Mouse (Mus musculus) kidney, embryonic 16.5 days (tissue): ENCODE results near the gene Olfr159. TPM values are rescaled to one million over a fixed set of nuclear protein-coding genes. Genes with fewer than 3 reads are reported as not detected.

Experiments used
- ATAC-seq: fragments of 200-750 bp; cut with Nextera tagmentation; 2 replicates; pipeline ENCODE4 v1.8.0; 2017; ENCODE audit warnings: moderate TSS enrichment; ENCODE audit not compliant: low FRiP score, low TSS enrichment
- H3K27ac ChIP-seq: fragments of 300-500 bp; sonication (generic); 2 replicates; pipeline ENCODE4 v1.5.1; 2014; ENCODE audit warnings: low read length
- H3K27me3 ChIP-seq: fragments of 300-500 bp; sonication (generic); 2 replicates; pipeline ENCODE4 v1.6.1; 2014; ENCODE audit warnings: low read length, control low read depth, mixed read lengths; ENCODE audit not compliant: insufficient read depth
- H3K36me3 ChIP-seq: fragments of 300-500 bp; sonication (generic); 2 replicates; pipeline ENCODE4 v1.6.1; 2014; ENCODE audit warnings: low read length, control low read depth, mixed read lengths; ENCODE audit not compliant: insufficient read depth
- H3K4me1 ChIP-seq: fragments of 300-500 bp; sonication (generic); 2 replicates; pipeline ENCODE4 v1.6.1; 2014; ENCODE audit warnings: low read length, control low read depth, mixed read lengths; ENCODE audit not compliant: insufficient read depth
- H3K4me2 ChIP-seq: fragments of 300-500 bp; sonication (generic); replicated peaks from 2 replicates; pipeline ENCODE4 v1.6.1; 2014; ENCODE audit warnings: low read depth, low read length
- H3K4me3 ChIP-seq: fragments of 300-500 bp; sonication (generic); 2 replicates; pipeline ENCODE4 v1.5.1; 2014; ENCODE audit warnings: mild to moderate bottlenecking, low read length
- H3K9ac ChIP-seq: fragments of 300-500 bp; sonication (generic); replicated peaks from 2 replicates; pipeline ENCODE4 v1.6.1; 2014; ENCODE audit warnings: low read length
- H3K9me3 ChIP-seq: fragments of 300-500 bp; sonication (generic); 2 replicates; pipeline ENCODE4 v1.6.1; 2016; ENCODE audit warnings: low read length, control low read depth
- WGBS: fragments of 180-500 bp; shearing (Covaris S2); extraction: QIAGEN DNeasy Blood & Tissue Kit; methylation state at CpG from one replicate; pipeline ENCODE4 v1.1.7; 2014; 5-methylcytosine and 5-hydroxymethylcytosine counted together
- polyA plus RNA-seq: library from polyadenylated mRNA; unstranded; fragments of >200 nt; fragmentation: Nextera tagmentation; extraction: Ambion mirVana; gene quantifications from 2 replicates; pipeline ENCODE4 v1.2.1, GENCODE M21; 2015

The Olfr159 gene
- polyA plus RNA-seq, 1 experiment from 2014 or later = not detected

DNA sequence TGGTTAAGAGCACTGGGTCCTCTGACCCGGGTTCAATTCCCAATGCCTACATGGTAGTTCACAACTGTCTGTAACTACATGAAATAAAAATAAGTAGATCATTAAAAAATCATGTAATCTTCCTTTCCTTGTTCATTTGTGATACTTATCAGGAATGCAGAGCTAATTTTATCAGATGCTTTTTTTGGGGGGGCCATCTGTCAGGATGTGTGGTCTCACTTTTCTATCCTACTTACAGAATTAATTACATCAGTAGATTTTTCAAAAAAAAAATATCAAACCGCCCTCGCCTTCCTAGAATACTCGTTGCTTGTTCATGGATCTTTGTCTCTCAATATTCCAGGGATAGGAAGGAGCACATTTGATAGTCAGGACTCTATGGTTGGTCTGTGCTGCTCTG, 48.6 kb downstream of the Olfr159 start:
- no peak overlapping the region for H3K27ac ChIP-seq
- no peak for ATAC-seq
- H3K27me3 ChIP-seq = no peaks in the 10 kb centered on the region
- no peaks in the 10 kb centered on the region for H3K9me3 ChIP-seq
- no peak overlapping the region for H3K4me2 ChIP-seq
- H3K4me1 ChIP-seq = no peaks in the 10 kb centered on the region; the same call in 1 of the 2 replicates
- H3K36me3 ChIP-seq = no peaks in the 10 kb centered on the region
- H3K4me3 ChIP-seq = no peak overlapping the region
- 82% methylated on average over 4 of the region's 4 CpGs for WGBS
- H3K9ac ChIP-seq = no peak overlapping the region

GRCm38 (mm10) chr4:43720491-43721228, 50.1 kb downstream of the Olfr159 start:
- no peaks in the 10 kb centered on the region for H3K27me3 ChIP-seq
- H3K9me3 ChIP-seq = no peaks in the 10 kb centered on the region
- no peak overlapping the region for H3K9ac ChIP-seq
- no peak for ATAC-seq
- no peaks in the 10 kb centered on the region for H3K4me1 ChIP-seq
- H3K36me3 ChIP-seq = no peaks in the 10 kb centered on the region
- WGBS = 70% methylated on average over 14 of the region's 16 CpGs
- H3K27ac ChIP-seq = no peak overlapping the region
- H3K4me2 ChIP-seq = no peak overlapping the region
- H3K4me3 ChIP-seq = no peak overlapping the region

Other genes starting within 250 kb of the Olfr159 start
- 233 and 312 TPM in 2 replicates for gene Tpm2, start 247.2 kb downstream of the Olfr159 start, polyA plus RNA-seq
- gene Creb3, start 208.7 kb downstream of the Olfr159 start, polyA plus RNA-seq = 80.2 and 83.0 TPM in 2 replicates
- gene Tln1, start 208.3 kb downstream of the Olfr159 start, polyA plus RNA-seq = 66.5 and 69.1 TPM in 2 replicates
- 32.3 and 33.0 TPM in 2 replicates for gene Rgp1, start 192.3 kb downstream of the Olfr159 start, polyA plus RNA-seq
- 25.8 and 26.3 TPM in 2 replicates for gene Gba2, start 192.1 kb downstream of the Olfr159 start, polyA plus RNA-seq
- gene Msmp, start 186.5 kb downstream of the Olfr159 start, polyA plus RNA-seq = 0.89 and 3.1 TPM in 2 replicates
- gene Npr2, start 139.1 kb downstream of the Olfr159 start, polyA plus RNA-seq = 9.1 and 9.5 TPM in 2 replicates
- 1.4 TPM in 2 replicates for gene Spag8, start 117.4 kb downstream of the Olfr159 start, polyA plus RNA-seq
- gene Hint2, start 114.5 kb downstream of the Olfr159 start, polyA plus RNA-seq = 125 and 134 TPM in 2 replicates
- gene Tmem8b, start 102.0 kb downstream of the Olfr159 start, polyA plus RNA-seq = 2.8 and 4.7 TPM in 2 replicates
- 1.6 and 3.2 TPM in 2 replicates for gene Fam221b, start 101.9 kb downstream of the Olfr159 start, polyA plus RNA-seq
- not detected in 2 replicates for gene Olfr70, start 70.2 kb downstream of the Olfr159 start, polyA plus RNA-seq
- gene Olfr71, start 60.8 kb downstream of the Olfr159 start, polyA plus RNA-seq = not detected in 2 replicates
- gene Hrct1, start 43.8 kb downstream of the Olfr159 start, polyA plus RNA-seq = 1.1 and 1.3 TPM in 2 replicates
- 0.17 and 0.20 TPM in 2 replicates for gene Spaar, start 41.0 kb downstream of the Olfr159 start, polyA plus RNA-seq
- not detected in 2 replicates for gene Olfr156, start 52.9 kb upstream of the Olfr159 start, polyA plus RNA-seq
- not detected in 2 replicates for gene Olfr157, start 69.2 kb upstream of the Olfr159 start, polyA plus RNA-seq
- gene Olfr155, start 80.6 kb upstream of the Olfr159 start, polyA plus RNA-seq = not detected in 2 replicates
- 27.2 and 28.5 TPM in 2 replicates for gene Reck, start 104.5 kb upstream of the Olfr159 start, polyA plus RNA-seq
- 82.1 and 86.3 TPM in 2 replicates for gene Glipr2, start 186.4 kb upstream of the Olfr159 start, polyA plus RNA-seq
- gene Ccin, start 212.5 kb upstream of the Olfr159 start, polyA plus RNA-seq = not detected in 2 replicates
- 225 and 232 TPM in 2 replicates for gene Clta, start 233.4 kb upstream of the Olfr159 start, polyA plus RNA-seq